Mouse (Mus musculus): ENCODE results near the gene Olfr212.
"Not testable (repeated sequence)": the region's sequence is repeated elsewhere in the genome, so short reads cannot be mapped to it uniquely, and the experiment has no call there.

The Olfr212 gene

DNA sequence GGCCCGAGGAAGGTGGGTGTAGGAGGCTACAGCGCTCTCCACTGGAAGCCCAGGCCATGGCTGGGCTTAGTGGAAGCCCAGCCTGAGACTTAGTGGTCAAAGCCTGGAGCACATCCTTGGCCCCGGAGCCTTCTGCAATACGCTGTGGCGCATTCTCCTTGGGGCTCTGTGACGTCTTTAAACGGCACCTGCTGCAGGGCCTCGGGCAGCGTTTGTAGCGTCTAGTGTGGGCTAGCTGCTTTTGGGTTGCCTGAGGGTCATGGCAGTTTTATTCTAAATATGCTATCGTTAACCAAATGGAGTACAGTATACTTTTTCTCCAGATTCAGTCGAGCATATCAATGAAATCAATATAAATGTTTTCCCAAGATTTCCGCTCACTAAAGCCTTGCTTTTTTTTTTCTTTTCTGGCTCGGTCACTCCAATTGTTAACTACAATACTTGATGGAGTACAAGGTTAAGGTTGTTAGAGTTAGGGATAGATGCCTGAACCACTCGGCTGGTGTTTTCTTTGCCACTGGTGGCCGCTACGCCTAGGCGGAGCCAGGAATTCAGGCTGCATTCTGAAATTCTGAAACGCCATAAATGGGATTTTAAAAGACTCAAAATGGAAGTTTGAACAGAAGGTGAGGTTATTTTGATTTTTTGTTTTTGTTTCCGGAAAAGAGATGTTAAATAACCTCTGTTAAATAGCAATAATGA lies at the start of gene Olfr212:
Gene Olfr212 (plus strand): TSS at position 215 of the 702 bp plus-strand sequence.
- DNase-seq (ENCODE audit: low spot score in 2 of 2), result not testable (repeated sequence)

DNA sequence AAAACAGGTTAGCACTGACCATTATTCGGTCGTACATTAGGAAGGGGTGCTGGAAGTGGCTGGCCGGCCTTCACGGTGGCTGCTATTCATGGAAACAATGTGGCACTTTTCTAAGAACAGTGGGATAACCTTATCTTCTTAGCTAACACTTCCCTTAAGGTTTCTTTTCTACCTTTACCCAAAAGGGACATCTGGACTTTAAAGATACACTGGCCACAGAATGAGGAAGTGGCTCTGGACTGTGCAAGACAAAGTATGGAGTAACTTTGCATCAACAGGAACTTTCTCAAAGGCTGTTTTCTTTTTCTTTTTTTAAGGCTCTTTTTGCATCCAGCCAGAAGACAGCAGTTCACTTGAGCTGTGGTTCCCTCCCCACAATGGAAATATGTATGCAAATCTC lies 47.6 kb upstream of the Olfr212 start:
- DNase-seq (ENCODE audit: low spot score in 2 of 2), result no peak

DNA sequence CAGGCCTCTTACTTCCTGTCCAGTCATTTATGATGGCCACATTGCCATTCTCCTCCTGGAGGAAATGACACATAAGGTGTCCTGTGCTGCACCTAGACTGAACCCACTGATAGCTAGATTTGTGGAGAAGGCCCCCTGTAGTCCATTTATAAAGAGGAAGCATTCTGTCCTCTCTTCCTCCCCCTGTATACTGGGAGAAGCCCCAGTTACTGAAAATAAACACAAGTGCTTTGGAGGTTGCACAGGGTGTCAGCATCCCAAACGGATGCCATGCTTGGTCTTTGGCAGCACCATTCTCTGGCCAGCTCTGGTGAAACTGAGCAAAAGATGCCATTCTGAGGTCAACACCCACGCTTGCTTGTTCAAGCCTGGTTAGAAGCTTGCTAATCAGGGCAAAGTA lies 47.1 kb upstream of the Olfr212 start:
- DNase-seq (ENCODE audit: low spot score in 2 of 2), result no peak

DNA sequence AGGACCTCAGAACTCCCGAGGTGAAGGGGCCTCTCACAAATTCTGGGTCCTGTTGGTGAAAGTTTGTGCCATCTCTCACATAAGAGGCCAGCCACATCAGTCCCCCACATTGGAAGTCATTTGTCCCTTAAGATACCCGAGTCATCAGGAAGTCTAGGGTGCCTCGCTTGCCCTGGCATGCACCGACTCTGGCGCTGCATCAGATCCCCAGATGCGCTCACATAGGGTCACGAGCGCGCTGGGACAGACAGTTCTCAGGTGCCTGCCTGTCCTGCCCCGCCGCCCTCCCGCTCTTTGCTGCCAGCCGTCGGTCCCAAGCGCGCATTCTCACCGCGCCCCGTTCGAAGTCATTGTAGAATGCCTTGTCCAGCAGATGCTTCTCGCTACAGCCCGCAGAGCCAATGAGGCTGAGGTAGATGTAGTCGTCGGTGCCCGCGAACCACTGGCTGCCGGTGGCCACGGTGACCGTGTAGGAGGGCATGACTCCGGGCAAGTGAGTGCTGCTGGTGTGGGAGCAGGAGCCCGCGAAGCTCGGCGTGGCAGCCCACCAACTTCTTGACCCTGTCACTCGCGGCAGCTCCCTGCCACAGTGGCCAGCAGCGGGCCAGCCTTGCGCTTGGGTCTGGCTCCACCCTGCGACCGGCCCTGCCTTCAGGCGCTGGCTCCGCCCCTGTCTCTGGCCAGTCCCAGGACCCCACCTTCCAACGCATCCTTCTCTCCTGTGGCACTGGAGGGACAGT lies 45.6 kb upstream of the Olfr212 start, which contains the start of gene Alox5:
Gene Alox5 (minus strand): TSS at position 635 of the 740 bp plus-strand sequence.
- peak; percentile 27 to 75 for DNase-seq (ENCODE audit: low spot score in 2 of 2)

DNA sequence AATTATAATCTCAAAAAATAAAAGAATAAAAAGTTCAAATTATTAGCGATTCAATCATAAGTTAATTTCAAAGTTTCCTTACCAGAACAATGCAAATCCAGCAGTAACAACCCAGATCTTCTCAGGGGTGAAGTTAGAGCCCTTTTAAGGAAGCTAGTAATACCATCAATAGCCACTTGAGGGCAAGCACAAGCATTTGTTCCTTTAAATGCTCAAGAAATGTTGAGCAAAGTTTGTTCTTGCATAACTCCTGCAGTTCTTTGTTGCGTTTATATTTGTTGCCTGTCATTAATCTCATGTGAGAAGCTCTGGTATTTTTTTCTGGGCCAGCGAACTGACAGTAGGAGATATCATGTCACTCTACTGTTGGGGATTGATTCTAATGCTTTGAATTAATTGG lies 38.2 kb upstream of the Olfr212 start:
- DNase-seq (ENCODE audit: low spot score in 2 of 2), result no peak

DNA sequence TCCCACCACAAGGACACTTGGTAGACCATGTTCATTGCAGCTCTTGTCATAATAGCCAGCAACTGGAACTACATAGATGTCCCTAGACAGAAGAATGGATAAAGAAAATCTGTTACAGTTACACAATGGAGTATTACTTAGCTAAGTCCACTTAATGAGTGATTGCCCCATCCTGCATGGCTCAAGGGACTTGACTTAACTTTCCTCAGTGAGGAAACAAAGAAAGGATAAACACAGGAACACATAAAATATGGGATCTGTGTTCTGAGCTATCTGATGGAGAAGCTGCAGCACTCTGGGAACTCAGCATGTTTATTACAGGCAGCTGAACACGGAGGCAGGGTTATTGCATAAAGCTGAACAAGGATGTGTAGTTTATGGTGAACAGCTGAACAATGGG lies 21.2 kb upstream of the Olfr212 start:
- DNase-seq (ENCODE audit: low spot score in 2 of 2), result no peak

DNA sequence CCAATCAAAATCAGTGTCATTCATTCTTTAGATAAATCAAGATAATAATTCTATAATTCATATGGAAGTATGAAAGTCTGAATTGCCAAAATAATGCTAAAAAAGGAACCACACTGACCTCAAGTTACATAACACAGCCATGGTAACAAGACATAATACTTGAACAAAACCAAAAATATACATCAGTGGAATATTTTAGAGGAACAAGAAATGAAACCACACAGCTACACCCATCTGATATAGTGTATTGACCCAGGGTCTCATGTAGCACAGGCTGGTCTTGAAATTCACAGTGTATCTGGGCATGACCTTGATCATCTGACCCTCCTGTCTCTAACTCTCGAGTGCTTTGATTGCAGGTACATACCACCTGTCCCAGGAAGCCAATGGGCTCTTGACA lies 19.5 kb upstream of the Olfr212 start:
- no peak for DNase-seq (ENCODE audit: low spot score in 2 of 2)

DNA sequence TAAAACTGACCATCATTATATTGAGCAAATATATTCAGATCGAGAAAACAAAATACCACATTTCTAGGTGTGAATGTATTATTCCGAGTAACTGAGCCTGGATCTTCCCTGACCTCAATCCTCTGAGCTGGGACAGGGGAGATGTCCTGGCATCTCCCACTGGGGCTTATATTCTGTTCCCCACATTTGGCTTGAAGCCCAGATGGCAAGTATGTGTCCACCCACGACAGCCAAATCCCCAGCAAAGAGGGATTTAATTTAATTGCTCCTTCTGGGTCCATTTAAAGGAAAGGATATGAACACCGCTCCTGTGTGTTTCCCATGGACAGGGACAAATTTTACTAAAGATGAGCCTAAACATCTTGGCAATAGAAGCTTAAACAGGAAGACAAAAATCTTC lies 17.5 kb upstream of the Olfr212 start, which contains the start of gene Olfr211:
Gene Olfr211 (plus strand): TSS at position 301 of the 400 bp plus-strand sequence.
- DNase-seq (ENCODE audit: low spot score in 2 of 2), result no peak

DNA sequence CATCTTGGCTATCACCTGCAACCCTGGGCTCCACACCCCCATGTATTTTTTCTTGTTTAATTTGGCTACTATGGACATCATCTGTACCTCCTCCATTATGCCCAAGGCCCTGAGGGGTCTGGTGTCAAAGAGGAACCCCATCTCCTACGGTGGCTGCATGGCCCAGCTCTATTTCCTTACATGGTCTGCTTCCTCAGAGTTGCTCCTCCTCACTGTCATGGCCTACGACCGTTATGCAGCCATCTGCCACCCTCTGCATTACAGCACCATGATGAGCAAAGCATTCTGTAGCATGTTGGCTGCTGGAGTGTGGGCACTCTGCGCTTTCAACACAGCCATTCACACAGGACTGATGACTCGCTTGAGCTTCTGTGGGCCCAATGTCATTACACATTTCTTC lies 12.6 kb upstream of the Olfr212 start:
- no peak for DNase-seq (ENCODE audit: low spot score in 2 of 2)

DNA sequence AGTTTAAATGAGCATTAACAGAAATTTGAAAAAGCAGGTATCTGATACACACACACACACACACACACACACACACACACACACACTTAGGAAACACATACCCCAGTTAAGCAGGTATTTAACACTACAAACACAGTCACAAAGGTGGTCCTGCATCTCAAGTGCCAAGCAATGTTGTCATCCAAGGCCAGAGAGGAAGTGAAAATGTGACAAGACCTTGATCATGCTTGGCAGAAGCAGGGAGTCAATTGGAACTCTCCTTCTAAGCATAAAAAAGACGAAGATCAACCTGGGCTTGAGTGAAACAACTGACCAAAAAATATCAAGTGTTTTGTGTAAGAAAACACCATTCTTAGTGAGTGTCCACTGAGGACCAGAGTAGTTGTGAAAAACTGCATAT lies 10.4 kb upstream of the Olfr212 start:
- no peak for DNase-seq (ENCODE audit: low spot score in 2 of 2)

DNA sequence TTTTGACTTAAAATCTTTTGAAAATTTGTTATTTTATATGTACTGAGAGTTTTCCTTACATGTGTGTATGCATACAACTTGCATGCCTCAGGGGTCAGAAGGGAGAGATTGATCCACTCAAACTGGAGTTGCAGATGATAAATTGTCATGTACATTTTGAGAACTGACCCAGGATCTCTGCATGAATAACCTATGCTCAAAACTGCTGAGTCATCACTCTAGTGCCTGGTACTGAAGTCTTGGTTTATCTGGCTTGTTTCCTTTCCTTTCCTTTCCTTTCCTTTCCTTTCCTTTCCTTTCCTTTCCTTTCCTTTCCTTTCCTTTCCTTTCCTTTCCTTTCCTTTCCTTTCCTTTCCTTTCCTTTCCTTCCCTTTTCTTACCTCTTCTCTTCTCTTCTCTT lies 8.5 kb downstream of the Olfr212 start:
- no peak for DNase-seq (ENCODE audit: low spot score in 2 of 2)

DNA sequence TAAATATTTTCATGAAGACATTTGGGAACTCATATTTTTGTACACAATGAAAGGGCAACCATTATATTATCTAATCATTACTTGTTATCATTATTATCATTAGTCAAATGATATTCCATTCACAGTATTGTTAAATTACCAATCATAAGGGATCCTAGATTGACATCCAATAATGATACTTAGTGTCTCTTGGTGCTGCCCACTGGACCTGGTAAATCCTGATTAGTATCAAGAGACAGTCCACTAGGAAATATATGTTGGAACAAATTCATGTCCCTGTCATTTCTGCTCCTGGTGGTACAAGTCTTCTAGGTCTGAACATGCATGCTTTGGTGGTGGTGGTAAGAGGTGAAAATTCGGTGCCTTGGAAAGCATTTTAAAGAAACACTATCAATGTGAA lies 31.8 kb downstream of the Olfr212 start, which contains the start of gene Olfr213:
Gene Olfr213 (plus strand): TSS at position 301 of the 400 bp plus-strand sequence.
- no peak for DNase-seq (ENCODE audit: low spot score in 2 of 2)

DNA sequence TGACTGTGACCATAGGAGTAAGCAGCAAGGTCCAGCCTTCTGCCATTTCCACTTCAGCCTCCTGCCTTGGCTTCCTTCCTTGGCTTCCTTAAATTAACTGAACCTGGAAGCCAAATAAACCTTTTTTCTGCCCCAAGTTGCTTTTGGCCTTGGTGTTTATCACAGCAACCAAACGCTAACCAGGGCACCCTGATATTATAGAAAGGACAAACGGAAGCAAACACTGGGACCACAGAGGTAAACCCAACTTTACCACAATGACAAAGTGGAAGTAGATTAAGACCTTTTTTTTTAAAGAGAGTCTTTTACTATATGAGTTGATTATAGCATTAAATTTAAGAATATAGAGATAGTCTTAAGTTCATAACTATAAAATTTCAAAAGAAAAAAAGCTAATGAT lies 36.2 kb downstream of the Olfr212 start:
- no peak for DNase-seq (ENCODE audit: low spot score in 2 of 2)

DNA sequence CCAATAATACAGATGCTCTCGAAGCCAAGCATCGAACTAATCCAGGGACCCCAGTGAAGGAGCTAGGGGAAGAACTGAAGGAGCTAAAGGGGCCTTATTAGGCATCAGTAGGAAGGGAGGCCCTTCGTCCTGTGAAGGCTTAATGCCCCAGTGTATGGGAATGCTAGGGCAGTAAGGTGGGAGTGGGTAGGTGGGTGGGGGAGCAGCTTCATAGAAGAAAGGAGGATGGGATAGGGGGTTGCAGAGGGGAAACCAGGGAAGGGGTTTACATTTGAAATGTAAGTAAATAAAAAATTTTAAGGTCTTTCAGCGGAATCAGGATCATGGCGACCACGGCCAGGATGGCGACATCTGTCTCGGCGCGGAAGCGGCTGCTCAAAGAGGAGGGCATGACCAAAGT lies 44.5 kb downstream of the Olfr212 start, which contains the start of gene Gm5580:
Gene Gm5580 (plus strand): TSS at position 301 of the 400 bp plus-strand sequence.
- not testable (repeated sequence) for DNase-seq (ENCODE audit: low spot score in 2 of 2)

DNA sequence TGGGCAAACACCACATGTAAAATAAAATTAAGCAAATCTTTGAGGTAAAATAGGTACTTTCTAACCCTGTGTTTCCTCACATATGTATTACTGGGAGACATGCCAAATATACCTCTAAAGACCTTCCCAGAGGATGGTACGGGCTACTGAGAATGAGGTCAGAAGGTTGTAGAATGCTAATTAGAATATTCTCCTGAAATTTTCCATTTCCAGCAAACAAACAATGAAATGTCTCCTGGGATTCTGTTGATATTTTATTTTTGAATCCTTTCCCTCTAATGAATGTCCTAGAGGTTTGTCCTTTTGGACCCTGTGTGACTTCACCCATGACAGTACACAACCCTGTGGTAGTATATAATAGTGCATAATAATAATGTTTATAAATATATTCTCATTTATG lies 47.6 kb downstream of the Olfr212 start, which contains the start of gene Olfr214:
Gene Olfr214 (plus strand): TSS at position 301 of the 400 bp plus-strand sequence.
- no peak for DNase-seq (ENCODE audit: low spot score in 2 of 2)

DNA sequence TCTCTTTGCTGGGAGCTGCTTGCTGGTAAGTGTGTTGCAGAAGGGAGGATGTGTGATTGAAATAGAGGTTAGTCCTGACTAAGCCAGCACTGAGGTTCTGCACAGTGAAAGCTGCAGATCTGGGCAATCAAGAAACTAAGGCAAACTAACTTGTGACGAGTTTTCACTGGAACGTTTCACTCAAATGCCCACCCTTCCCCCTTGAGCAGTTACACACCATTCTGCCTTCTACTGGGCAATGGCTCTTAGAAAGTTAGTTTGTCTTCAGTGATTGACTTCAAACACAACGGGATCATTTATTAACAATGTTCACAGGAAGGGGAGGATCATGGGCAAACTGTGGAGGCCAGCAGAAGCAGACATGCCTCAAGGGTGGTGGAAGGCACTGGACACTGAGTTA lies 48.6 kb downstream of the Olfr212 start:
- no peak for DNase-seq (ENCODE audit: low spot score in 2 of 2)

All from spleen, postnatal 4 days (tissue).